Mouse (Mus musculus): ENCODE measurements around the gene Farp1. TPM values are rescaled to one million over a fixed set of nuclear protein-coding genes. Genes with fewer than 3 reads are reported as not detected.
A peak's percentile ranks its signal among the peaks of the same experiment; 100 is the strongest.

Gene Farp1
- 20.0 and 22.0 TPM in 2 replicates for polyA plus RNA-seq (2015; fragmentation: Nextera tagmentation; extraction: Ambion mirVana)

DNA sequence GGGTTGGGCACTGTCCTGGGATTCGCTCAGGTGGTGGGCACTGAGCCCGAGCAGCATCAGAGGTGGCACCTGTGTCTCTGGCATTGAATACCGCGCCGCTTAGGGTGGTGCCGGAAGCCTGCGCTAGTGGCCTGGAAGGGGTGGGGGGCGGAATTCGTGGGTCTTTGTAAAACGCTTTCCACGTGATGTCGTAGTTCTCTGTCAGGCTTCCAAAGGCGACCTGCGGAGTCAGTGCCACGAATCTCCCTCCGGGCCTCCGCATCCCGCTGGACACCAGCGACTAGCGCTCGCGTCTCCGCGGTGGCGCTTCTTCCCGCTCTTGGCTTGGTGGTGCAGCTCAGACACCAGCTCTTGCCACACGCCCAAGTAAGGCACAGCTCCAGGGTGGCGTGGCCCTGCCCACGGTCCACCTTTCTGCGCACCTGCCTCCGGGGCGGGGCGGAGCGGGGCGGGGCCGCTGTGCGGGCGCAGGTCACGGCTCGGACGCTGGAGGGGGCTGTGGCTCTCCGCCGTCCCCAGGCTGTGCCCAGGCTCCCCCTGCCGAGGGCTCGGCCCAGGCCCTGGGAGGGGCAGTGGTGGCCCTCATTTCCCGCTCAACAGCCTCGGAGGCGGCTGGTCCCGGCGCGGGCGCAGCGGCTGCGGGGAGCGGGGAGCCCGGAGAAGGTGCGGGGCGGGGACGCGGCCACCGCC lies at the start of gene Farp1:
Farp1 (plus strand) TSS at position 228 of the 690 bp plus-strand sequence.
- WGBS: 1% methylated on average over 45 of the region's 61 CpGs
- peak within 1 kb of the TSS; percentile 80 for H3K27ac ChIP-seq (ENCODE audit: low read length)

DNA sequence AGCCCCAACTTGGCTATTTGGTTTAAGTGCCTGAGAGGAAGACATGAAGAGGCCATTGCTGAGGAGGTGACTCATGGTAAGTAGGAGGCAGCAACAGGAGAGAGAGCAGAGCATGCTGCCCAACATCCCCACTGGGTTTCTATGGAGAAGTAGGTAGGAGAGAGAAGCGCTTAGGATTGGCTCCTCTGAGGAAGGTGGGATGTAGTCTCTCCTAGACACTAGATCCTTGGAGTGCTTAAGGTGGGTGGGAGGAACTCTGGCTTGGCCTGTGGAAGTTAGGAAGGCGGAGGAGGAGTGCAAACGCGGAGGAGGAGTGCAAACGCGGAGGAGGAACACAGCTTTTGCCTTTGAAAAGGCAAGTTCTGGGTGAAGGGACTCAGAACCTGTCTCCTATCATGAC lies 45.9 kb upstream of the Farp1 start:
- no peak overlapping the region for H3K4me2 ChIP-seq (ENCODE audit: low read depth, low read length)
- 49% methylated on average over 6 of the region's 6 CpGs for WGBS
- no peaks in the 10 kb centered on the region for H3K36me3 ChIP-seq (ENCODE audit: control insufficient read depth, insufficient read depth, low read length)
- no peaks in the 10 kb centered on the region for H3K27me3 ChIP-seq (ENCODE audit: control insufficient read depth, insufficient read depth, low read depth, low read length)
- no peak overlapping the region for H3K27ac ChIP-seq (ENCODE audit: low read length)
- no peak overlapping the region for H3K9ac ChIP-seq (ENCODE audit: low read length)
- H3K4me1 ChIP-seq (replicated peaks; ENCODE audit: control insufficient read depth, insufficient read depth, low read length): no peaks in the 10 kb centered on the region
- no peaks in the 10 kb centered on the region for H3K9me3 ChIP-seq (ENCODE audit: control insufficient read depth, low read length)
- no peak for ATAC-seq (ENCODE audit: low read depth)
- H3K4me3 ChIP-seq (ENCODE audit: low read length): no peak overlapping the region

More for the DNA sequence above, at the start of gene Farp1:
- peak within 1 kb of the TSS; percentile 91 for H3K4me3 ChIP-seq (ENCODE audit: low read length)
- H3K9ac ChIP-seq (ENCODE audit: low read length): peak within 1 kb of the TSS; percentile 97
- ATAC-seq (ENCODE audit: low read depth): peak; percentile 96
- no peaks in the 10 kb centered on the region for H3K9me3 ChIP-seq (ENCODE audit: control insufficient read depth, low read length)
- H3K36me3 ChIP-seq (ENCODE audit: control insufficient read depth, insufficient read depth, low read length): no peaks in the 10 kb centered on the region
- H3K4me2 ChIP-seq (ENCODE audit: low read depth, low read length): peak within 1 kb of the TSS; percentile 87
- H3K4me1 ChIP-seq (replicated peaks; ENCODE audit: control insufficient read depth, insufficient read depth, low read length): peaks cover 34% of the 10 kb centered on the region
- H3K27me3 ChIP-seq (ENCODE audit: control insufficient read depth, insufficient read depth, low read depth, low read length): no peaks in the 10 kb centered on the region

DNA sequence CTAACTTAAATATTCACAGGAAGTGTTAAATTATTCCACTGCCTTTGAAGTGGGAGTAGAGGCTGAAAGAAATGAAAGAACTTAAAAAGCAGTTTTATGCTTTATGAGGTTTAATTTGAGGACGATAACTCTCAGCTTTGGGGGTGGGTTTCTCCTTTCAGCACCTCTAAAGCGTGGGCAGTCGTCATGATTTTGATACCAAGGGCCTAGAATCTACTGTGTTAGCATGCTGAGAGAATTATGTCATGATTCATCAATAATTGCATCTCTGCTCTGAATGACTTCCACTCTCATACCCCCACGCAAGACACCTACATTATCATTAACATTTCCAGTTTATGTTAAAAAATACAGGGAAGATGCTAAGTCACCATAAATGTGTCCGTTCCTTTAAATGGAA lies 37.3 kb upstream of the Farp1 start:
- Histone ChIP-seq H3K9ac (ENCODE audit: low read length) (no peak overlapping the region), H3K4me2 (ENCODE audit: low read depth, low read length) (no peak overlapping the region), H3K9me3 (ENCODE audit: control insufficient read depth, low read length) (no peaks in the 10 kb centered on the region), H3K4me1 (replicated peaks; ENCODE audit: control insufficient read depth, insufficient read depth, low read length) (no peaks in the 10 kb centered on the region), H3K36me3 (ENCODE audit: control insufficient read depth, insufficient read depth, low read length) (no peaks in the 10 kb centered on the region), H3K4me3 (ENCODE audit: low read length) (no peak overlapping the region), H3K27ac (ENCODE audit: low read length) (no peak overlapping the region), H3K27me3 (ENCODE audit: control insufficient read depth, insufficient read depth, low read depth, low read length) (no peaks in the 10 kb centered on the region)
- WGBS: 79% methylated on average over 5 of the region's 5 CpGs
- no peak for ATAC-seq (ENCODE audit: low read depth)

DNA sequence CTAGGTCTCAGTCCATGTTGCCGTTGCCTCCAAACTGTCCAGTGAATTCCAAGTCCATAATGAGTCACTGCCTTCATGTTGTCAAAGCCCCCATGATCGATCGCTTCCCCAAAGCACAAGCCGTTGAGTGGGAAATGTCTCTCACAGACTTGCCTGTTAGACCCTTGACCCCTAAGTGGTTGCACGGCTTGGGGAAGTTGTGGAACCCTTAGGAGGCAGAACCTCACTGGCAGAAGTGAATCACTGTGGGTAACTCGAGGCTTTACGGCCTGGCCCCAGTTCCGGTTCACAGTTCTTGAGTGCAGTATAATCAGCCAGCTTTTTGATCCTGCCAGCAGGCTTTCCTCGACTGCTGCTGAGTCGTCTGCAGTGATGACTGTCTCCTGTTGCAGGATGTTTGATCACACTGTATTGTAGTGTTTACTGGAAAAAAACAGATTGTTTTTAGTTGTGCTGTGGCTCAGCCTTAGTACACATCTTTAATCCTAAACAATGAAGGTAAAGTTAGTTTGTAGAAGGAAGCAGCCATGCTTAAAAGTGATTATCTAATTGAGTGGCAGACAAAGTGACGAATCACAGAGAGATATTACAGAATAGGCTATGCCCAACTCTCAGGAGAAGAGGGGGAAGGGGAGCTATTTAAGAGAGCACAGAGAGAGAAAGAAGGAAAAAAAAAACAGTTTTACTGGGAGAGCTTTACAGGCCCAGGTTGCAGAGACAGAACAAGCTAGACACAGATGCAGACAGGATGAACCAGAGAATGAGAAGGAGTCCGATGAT lies 34.2 kb upstream of the Farp1 start:
- ATAC-seq (ENCODE audit: low read depth): peak; percentile 64
- WGBS: 37% methylated on average over 12 of the region's 12 CpGs

GRCm38 (mm10) chr14:121005621-121006020 lies 29.4 kb upstream of the Farp1 start:
- H3K4me1 ChIP-seq (replicated peaks; ENCODE audit: control insufficient read depth, insufficient read depth, low read length): no peaks in the 10 kb centered on the region
- 55% methylated on average over 6 of the region's 6 CpGs for WGBS
- no peak overlapping the region for H3K4me2 ChIP-seq (ENCODE audit: low read depth, low read length)
- H3K36me3 ChIP-seq (ENCODE audit: control insufficient read depth, insufficient read depth, low read length): no peaks in the 10 kb centered on the region
- no peak overlapping the region for H3K27ac ChIP-seq (ENCODE audit: low read length)
- H3K27me3 ChIP-seq (ENCODE audit: control insufficient read depth, insufficient read depth, low read depth, low read length): no peaks in the 10 kb centered on the region
- H3K9ac ChIP-seq (ENCODE audit: low read length): no peak overlapping the region
- no peaks in the 10 kb centered on the region for H3K9me3 ChIP-seq (ENCODE audit: control insufficient read depth, low read length)
- ATAC-seq (ENCODE audit: low read depth): no peak; the same call in 1 of the 2 replicates
- no peak overlapping the region for H3K4me3 ChIP-seq (ENCODE audit: low read length)

More for the DNA sequence above, 34.2 kb upstream of the Farp1 start:
- Histone ChIP-seq H3K27me3 (ENCODE audit: control insufficient read depth, insufficient read depth, low read depth, low read length) (no peaks in the 10 kb centered on the region), H3K9ac (ENCODE audit: low read length) (no peak overlapping the region), H3K27ac (ENCODE audit: low read length) (no peak overlapping the region), H3K9me3 (ENCODE audit: control insufficient read depth, low read length) (no peaks in the 10 kb centered on the region), H3K4me2 (ENCODE audit: low read depth, low read length) (no peak overlapping the region), H3K4me3 (ENCODE audit: low read length) (no peak overlapping the region), H3K36me3 (ENCODE audit: control insufficient read depth, insufficient read depth, low read length) (no peaks in the 10 kb centered on the region), H3K4me1 (replicated peaks; ENCODE audit: control insufficient read depth, insufficient read depth, low read length) (no peaks in the 10 kb centered on the region)

GRCm38 (mm10) chr14:121006021-121006420 lies 29.0 kb upstream of the Farp1 start:
- WGBS: 86% methylated on average over 8 of the region's 8 CpGs
- Histone ChIP-seq H3K27ac (ENCODE audit: low read length) (no peak overlapping the region), H3K4me2 (ENCODE audit: low read depth, low read length) (no peak overlapping the region), H3K4me1 (replicated peaks; ENCODE audit: control insufficient read depth, insufficient read depth, low read length) (no peaks in the 10 kb centered on the region), H3K36me3 (ENCODE audit: control insufficient read depth, insufficient read depth, low read length) (no peaks in the 10 kb centered on the region), H3K9ac (ENCODE audit: low read length) (no peak overlapping the region), H3K9me3 (ENCODE audit: control insufficient read depth, low read length) (no peaks in the 10 kb centered on the region), H3K4me3 (ENCODE audit: low read length) (no peak overlapping the region), H3K27me3 (ENCODE audit: control insufficient read depth, insufficient read depth, low read depth, low read length) (no peaks in the 10 kb centered on the region)
- no peak for ATAC-seq (ENCODE audit: low read depth)

DNA sequence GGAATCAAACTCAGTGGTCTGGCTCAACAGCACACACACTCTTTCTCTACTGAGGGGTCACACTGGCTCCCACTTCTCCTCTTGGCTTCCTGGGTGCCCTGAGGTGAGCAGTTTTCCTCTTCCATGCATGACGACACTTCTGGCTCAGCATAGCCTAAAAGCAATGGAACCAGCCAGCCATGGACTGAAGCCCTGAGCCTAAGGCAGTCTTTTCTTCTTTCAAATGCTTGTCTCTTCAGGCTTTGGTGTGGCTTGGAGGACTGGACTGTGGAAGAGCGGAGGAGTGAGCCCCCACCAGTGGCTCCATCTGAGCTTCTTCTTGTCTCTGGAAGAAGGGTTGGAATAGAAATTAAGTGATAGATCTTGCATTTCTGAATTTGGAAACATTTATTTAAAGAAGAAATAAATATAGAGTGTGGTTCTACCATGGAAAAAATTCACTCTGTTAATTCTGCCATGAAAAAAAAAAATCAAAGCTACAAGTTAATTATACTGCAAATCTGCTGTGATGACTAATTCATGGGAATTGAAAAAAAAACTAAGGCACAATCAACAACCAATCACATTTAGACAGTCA lies 19.8 kb upstream of the Farp1 start:
- Histone ChIP-seq H3K4me2 (ENCODE audit: low read depth, low read length) (no peak overlapping the region), H3K27me3 (ENCODE audit: control insufficient read depth, insufficient read depth, low read depth, low read length) (no peaks in the 10 kb centered on the region), H3K36me3 (ENCODE audit: control insufficient read depth, insufficient read depth, low read length) (no peaks in the 10 kb centered on the region), H3K4me3 (ENCODE audit: low read length) (no peak overlapping the region), H3K9ac (ENCODE audit: low read length) (no peak overlapping the region), H3K9me3 (ENCODE audit: control insufficient read depth, low read length) (peaks cover 2% of the 10 kb centered on the region; the same call in 1 of the 2 replicates), H3K27ac (ENCODE audit: low read length) (no peak overlapping the region), H3K4me1 (replicated peaks; ENCODE audit: control insufficient read depth, insufficient read depth, low read length) (no peaks in the 10 kb centered on the region)
- 82% methylated on average over 2 of the region's 2 CpGs for WGBS
- no peak for ATAC-seq (ENCODE audit: low read depth)

- Histone ChIP-seq H3K9me3 (ENCODE audit: control insufficient read depth, low read length) (peaks cover 2% of the 10 kb centered on the region; the same call in 1 of the 2 replicates), H3K4me1 (replicated peaks; ENCODE audit: control insufficient read depth, insufficient read depth, low read length) (no peaks in the 10 kb centered on the region; the same call in 1 of the 2 replicates), H3K27ac (ENCODE audit: low read length) (no peak overlapping the region), H3K4me3 (ENCODE audit: low read length) (no peak overlapping the region), H3K9ac (ENCODE audit: low read length) (no peak overlapping the region), H3K36me3 (ENCODE audit: control insufficient read depth, insufficient read depth, low read length) (no peaks in the 10 kb centered on the region), H3K4me2 (ENCODE audit: low read depth, low read length) (no peak overlapping the region), H3K27me3 (ENCODE audit: control insufficient read depth, insufficient read depth, low read depth, low read length) (no peaks in the 10 kb centered on the region)
- WGBS: 78% methylated on average over 5 of the region's 5 CpGs
- no peak for ATAC-seq (ENCODE audit: low read depth)
These were observed 12.6 kb upstream of the Farp1 start for GRCm38 (mm10) chr14:121022403-121022802.

- Histone ChIP-seq H3K36me3 (ENCODE audit: control insufficient read depth, insufficient read depth, low read length) (no peaks in the 10 kb centered on the region), H3K27me3 (ENCODE audit: control insufficient read depth, insufficient read depth, low read depth, low read length) (no peaks in the 10 kb centered on the region), H3K4me3 (ENCODE audit: low read length) (no peak overlapping the region), H3K9me3 (ENCODE audit: control insufficient read depth, low read length) (no peaks in the 10 kb centered on the region), H3K27ac (ENCODE audit: low read length) (no peak overlapping the region), H3K9ac (ENCODE audit: low read length) (no peak overlapping the region), H3K4me2 (ENCODE audit: low read depth, low read length) (no peak overlapping the region), H3K4me1 (replicated peaks; ENCODE audit: control insufficient read depth, insufficient read depth, low read length) (no peaks in the 10 kb centered on the region; the same call in 1 of the 2 replicates)
- WGBS: 45% methylated on average over 8 of the region's 8 CpGs
- ATAC-seq (ENCODE audit: low read depth): peak; percentile 89
These were observed 9.6 kb upstream of the Farp1 start for GRCm38 (mm10) chr14:121025381-121025780.
